Mouse (Mus musculus): Measurements from ENCODE around the gene Gm6096. TPM values are rescaled to one million over a fixed set of nuclear protein-coding genes. Genes with fewer than 3 reads are reported as not detected.

The Gm6096 gene
- total RNA-seq, 2 experiments from 2014 or later = not detected

DNA sequence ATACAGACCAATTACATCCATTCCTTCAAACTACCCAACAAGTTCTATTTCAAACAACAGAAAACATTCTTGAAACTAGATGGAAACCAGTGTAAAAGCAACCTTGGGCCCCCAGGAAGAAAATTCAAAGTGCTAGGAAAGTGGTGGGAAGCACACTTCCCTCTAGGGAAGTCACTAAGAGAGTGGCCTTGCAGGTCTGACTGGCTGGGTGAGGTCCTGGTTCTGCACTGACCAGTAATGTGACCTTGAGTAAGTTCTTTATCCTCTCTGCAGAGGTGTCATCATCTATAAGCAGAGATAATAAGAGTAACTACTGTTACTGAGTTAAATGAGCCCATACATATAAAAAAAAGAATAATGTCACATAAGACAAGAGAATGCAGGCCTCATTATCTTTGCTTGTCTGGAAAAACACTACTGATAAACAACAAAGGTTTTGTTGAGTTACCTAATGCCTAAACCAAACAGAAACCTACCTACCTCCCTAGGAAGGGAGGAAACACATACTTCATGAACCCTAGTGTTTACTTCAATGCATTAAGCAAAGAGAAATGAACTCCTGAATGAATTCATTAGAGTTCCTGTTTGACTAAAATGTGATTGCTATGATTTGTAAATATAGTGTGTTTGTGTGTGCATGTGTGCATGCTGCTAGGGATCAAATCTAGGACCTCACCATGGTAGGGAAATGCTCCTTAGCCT, 39.8 kb downstream of the Gm6096 start:
- DNase-seq (ENCODE audit: extremely low spot score in 1 of 2, low spot score in 2 of 2) = no peak
- intact Hi-C loops (cut with DNase I) = no loop called here

DNA sequence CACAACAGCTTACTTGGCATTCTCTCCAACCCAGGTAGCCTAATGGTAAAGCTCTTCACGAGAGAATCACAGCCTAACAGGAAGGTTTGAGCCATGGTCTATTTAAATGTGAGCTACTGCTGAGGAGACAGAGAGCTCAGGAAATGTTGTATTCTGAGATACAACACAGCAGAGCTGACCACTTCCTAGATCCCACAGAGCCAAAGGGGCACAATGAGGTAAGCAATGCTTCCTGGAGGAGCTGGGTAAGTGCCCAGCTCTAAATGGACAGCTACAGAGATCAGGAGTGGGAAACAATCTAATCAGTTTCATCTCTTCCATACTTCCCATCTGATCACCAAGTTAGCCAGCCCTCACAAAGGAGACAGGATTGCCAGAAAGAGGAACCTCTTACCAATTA, 40.4 kb downstream of the Gm6096 start:
- no peak for DNase-seq (ENCODE audit: extremely low spot score in 1 of 2, low spot score in 2 of 2)
- intact Hi-C loops (cut with DNase I) = no loop called here

DNA sequence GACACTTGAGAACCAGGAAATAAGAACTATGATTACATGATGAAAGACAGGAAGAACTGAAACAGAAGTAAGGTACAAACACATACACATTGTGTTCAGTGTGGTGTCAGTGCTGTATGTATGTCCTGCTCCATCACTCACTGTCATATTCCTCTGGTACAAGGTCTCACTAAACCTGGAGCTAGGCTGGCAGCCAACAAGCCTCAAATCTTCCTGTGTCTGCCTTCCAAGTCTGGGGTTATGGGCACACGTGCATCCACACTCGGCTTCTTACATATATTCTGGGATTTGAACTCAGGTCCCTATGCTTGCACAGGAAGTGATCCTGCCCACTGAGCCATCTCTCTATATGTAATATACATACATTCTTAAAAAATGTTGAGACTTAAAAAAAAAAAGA, 41.8 kb downstream of the Gm6096 start:
- no peak for DNase-seq (ENCODE audit: extremely low spot score in 1 of 2, low spot score in 2 of 2)
- intact Hi-C loops (cut with DNase I) = no loop called here

DNA sequence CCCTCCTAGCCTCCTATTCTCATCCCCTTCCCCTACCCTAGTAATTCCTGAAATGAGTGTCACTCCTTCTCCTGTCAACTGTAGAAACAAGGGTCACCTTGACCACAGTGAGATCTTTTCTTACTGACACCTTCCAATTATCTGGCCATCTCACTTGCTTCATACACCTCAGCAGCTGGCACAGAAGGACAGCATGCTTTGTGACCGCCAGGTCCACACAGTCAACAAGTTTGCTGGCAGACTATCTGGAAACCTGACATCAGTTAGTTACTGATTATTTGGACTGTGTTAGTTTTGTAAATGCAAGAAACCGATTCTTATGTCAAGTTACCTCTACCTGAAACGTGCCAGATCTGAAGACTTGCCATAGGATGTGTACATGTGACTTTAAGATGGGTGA, 45.3 kb downstream of the Gm6096 start:
- intact Hi-C loops (cut with DNase I) = no loop called here
- no peak for DNase-seq (ENCODE audit: extremely low spot score in 1 of 2, low spot score in 2 of 2)

DNA sequence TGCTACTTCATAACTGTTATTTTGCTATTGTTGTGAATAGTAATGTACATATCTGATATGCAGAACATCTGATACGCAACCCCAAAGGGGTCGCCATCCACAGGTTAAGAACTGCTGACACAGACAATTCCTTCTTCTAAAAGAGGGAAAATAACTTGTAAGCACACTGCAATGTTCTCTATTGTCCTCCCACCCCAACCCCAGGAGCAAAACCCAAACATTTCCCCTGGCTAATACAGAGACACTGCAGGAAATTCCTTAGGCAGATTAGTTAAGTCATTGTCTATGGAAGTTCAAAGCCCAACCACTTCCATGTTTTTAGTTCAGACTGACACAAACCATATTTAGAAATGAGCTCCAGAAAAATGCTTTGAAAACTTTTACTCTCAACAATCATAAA, 48.0 kb downstream of the Gm6096 start:
- intact Hi-C loops (cut with DNase I) = no loop called here

More for the DNA sequence above, 48.0 kb downstream of the Gm6096 start:
- no peak for DNase-seq (ENCODE audit: extremely low spot score in 1 of 2, low spot score in 2 of 2)

Other genes with a start within 250 kb of the Gm6096 start
- not detected for gene Scgb2b27, start 237.1 kb upstream of the Gm6096 start, total RNA-seq (2021)
- gene Scgb1b27, start 229.6 kb upstream of the Gm6096 start, total RNA-seq (2021) = not detected
- not detected for gene Scgb1b30, start 155.6 kb upstream of the Gm6096 start, total RNA-seq (2021)
- 10 to 100 TPM; 18.5 to 21.5 TPM for gene Wtip, start 117.8 kb upstream of the Gm6096 start, total RNA-seq (2021)
- 10 to 100 TPM; 77.3 to 80.7 TPM for gene Uba2, start 81.4 kb upstream of the Gm6096 start, total RNA-seq (2021)
- gene Pdcd2l, start 54.4 kb upstream of the Gm6096 start, total RNA-seq (2021) = 10 to 100 TPM; 24.9 to 28.9 TPM
- 100 to 1,000 TPM; 577 to 619 TPM for gene Gpi1, start 20.7 kb upstream of the Gm6096 start, total RNA-seq (2021)
- 10 to 100 TPM; 46.2 to 54.4 TPM for gene 4931406P16Rik, start 62.5 kb downstream of the Gm6096 start, total RNA-seq (2021)
- gene Lsm14a, start 142.3 kb downstream of the Gm6096 start, total RNA-seq (2021) = 10 to 100 TPM; 56.0 to 73.4 TPM

All from left cerebral cortex, postnatal 10 days (tissue).